Mouse (Mus musculus): ENCODE data around the gene Gas1.

The Gas1 gene

DNA sequence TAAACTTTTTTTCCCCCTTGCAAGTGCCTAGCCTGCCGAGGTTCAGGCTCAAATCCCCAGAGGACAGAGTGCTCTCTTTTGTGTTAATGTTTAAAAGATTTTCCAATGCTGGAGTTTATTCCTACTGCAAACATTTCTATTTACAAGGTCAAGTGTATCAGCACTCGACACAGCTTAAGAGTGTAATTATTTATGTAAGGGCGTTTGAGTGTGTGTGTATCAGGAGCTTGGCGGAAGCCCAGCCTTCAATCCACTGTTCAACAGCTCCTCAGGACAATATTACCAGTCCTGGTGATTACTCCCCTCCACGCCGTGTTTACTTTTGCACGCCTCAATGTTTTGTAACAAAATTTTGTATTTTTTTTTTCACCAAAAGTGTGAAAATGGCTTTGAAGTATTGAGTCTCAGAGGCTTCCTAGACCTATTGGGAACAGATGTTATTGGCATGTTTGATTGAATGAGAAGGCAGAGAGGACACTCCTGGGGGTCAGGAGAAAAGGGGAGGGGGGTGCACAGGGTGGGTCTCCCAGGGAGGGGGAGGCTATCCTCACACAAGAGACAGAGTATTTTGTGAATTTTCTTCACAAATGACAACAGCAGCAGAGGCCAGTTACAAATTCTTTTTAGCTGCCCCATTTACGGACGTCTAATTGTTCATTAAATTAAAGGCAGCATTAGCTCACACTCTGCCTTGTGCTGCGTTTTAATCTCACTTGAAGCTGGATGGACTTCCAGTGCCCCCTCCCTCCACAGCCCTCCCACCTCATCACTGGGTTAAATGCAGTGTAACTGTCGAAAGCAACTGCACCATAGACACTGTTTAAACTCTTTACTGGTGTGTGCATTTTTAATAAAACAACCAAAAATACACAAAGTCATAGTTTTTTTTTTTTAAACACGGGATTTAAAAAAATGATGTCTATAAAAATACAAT lies 3.3 kb downstream of the Gas1 start:
- in situ Hi-C loops (cut with MboI, MseI), result no loop called here

DNA sequence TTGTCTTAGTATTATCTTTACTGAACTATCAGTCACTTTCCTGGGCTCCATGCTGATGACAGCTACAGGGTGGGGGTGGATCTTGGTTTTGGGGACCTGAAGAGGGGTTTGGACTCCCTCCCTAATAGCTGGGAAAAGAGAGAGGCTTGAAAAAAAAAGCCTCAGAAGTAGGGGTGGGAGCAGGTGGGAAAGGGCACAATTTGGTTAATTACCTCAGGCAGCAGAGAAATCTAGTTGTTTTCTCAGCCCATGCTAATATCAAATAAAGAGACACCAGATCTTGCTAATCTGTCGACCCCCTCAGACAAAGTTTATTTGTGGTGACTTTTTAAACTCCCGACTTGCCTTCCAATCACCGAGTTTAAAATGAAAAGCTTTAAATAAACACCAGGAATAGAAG lies 4.0 kb downstream of the Gas1 start:
- in situ Hi-C loops (cut with MboI, MseI), result no loop called here

DNA sequence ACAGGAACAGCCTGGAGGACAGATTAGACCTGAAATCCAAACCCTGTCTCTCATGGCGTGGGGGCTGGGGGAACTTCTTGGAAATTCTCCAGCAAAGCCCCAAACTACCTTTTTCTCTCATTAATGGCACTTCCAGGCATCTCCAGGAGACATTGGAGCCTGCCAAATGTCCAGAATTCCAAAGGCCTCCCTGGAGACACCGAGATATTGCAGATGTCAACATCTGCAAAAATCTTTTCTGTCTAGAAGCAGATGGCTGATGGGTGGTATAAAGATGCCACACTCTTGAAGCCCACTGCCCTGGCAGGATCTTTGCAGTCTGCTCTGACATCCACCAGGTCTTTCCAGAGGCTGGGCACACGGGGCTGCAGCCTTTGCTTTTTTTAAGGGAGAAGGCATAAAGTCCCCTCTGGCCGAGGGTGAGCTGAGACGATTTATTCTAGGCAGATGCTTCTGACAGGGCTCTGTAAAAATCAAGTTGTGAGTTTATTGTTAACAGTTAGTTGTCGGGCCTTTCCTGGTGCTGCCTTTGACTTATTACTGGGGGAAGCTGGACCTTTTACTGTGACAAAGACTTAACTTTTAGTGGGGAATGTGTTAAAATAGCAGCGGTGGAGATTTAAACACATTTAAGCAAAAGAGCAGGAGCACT lies 4.7 kb downstream of the Gas1 start:
- in situ Hi-C loops (cut with MboI, MseI), result no loop called here

DNA sequence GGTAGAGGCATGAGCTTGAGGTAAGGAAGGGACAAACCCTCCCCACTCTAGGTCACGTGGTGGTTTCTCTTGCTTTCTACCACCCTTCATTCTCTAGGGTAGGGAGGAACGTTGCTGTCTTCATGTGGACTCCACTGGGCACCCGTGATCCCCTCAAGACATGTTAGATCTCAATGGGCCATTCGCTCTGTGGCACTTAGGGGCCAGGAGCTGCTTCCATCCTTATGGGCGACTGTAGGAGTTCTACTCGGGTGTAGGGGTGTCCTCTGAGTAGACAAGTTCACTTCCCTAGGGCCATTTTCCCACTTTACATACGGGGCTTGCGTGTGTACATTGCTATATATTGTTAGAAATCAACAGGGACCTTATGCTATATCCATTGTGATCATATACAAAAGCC lies 5.4 kb downstream of the Gas1 start:
- in situ Hi-C loops (cut with MboI, MseI), result no loop called here

DNA sequence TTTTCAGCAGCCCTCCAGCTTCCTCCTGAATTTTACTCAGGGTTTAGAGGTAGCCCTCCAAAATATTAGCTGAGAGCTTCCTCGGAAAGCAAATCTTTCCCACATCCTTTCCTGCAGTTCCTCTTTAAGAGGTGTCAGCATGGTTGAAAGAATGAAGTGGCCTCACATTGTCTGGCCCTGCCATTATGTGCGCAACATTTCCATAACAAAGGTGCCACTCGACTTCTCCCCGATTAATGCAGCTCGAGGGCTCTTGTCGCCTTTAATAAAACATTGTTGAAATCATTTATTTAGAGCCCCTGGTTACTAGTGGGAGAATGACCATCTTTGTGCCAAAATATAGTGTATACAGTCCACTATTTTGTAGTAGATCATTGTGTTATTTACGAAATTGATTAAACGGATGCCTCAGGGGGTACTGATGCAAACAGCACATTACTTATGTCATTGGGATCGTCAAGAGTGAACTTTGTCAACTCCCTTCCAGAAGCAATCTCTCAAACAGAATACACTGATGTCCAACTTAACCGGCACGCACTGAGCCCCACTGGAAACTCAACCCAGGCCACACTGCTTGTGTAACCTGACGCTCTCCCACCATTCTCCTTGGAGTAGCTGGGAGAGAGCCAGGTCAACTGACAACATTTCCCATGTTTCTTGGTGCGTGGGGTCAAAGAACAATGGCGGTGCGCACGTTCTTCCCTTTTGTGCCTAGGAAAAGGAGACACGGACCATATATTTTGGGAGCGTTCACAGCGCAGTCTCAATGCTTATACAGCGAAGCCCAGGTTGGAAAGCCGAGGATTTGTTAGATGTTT lies 6.1 kb downstream of the Gas1 start:
- in situ Hi-C loops (cut with MboI, MseI), result no loop called here

DNA sequence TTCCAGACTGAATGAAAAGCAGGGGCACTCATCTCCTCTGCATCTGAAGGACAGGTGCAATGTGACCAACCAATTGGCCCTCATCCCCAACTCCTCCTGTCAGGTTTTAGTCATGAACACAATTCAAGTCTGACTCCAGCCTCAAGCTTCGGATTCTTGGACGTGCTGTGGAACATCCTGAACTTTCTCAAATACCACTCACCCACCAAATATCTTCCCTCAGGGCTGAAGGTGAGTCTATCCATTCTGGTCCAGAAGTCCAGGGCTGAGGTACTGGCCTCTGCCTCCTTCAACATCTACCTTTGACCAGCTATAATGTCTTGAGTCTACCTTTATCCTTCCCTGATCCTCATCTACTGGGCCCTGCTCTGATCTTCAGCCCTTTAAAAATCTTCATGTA lies 8.1 kb downstream of the Gas1 start:
- in situ Hi-C loops (cut with MboI, MseI), result no loop called here

GRCm38 (mm10) chr13:60156294-60157126 lies 20.7 kb downstream of the Gas1 start:
- in situ Hi-C loops (cut with MboI, MseI), result no loop called here

DNA sequence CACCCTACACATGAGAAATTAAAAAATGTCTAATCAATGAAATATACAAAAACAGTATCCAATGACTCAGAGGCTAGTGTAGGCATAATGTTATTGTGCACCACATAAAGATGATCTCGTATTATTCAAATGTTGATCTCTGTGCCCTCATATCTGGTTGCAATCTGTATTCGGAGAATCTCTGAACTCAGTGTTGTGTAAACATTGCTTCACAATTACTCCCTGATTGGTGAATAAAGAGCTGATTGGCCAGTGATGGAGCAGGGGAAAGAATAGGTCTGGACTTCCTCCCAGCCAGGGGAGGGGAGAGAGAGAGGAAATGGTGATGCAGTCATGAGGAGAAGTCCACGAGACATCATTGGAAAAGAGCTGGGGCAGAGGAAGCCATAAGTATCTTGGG lies 23.0 kb downstream of the Gas1 start:
- in situ Hi-C loops (cut with MboI, MseI), result no loop called here

GRCm38 (mm10) chr13:60148235-60148634 lies 28.9 kb downstream of the Gas1 start:
- in situ Hi-C loops (cut with MboI, MseI), result loop anchor here in 1 of 2 experiments (10.0 kb wide), 1 partner anchor 523 kb away; no protein-coding TSS in a partner anchor

DNA sequence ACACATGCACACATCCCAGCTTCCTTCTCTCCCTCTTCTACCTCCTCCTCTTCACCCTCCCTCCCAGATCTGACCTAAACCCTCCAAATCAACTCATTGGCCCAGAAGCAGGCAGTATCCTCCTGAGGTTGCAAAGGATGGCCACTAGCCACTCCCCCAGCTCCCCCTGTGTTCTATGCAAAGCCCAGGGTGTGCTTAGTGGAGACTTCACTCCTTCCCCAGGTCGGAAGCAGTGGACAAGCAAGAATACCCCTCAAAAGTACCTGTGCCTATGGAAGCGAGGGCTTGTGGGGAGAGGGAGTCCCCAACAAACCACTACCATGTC lies 29.3 kb downstream of the Gas1 start:
- in situ Hi-C loops (cut with MboI, MseI), result loop anchor here in 1 of 2 experiments (10.0 kb wide), 1 partner anchor 523 kb away; no protein-coding TSS in a partner anchor

DNA sequence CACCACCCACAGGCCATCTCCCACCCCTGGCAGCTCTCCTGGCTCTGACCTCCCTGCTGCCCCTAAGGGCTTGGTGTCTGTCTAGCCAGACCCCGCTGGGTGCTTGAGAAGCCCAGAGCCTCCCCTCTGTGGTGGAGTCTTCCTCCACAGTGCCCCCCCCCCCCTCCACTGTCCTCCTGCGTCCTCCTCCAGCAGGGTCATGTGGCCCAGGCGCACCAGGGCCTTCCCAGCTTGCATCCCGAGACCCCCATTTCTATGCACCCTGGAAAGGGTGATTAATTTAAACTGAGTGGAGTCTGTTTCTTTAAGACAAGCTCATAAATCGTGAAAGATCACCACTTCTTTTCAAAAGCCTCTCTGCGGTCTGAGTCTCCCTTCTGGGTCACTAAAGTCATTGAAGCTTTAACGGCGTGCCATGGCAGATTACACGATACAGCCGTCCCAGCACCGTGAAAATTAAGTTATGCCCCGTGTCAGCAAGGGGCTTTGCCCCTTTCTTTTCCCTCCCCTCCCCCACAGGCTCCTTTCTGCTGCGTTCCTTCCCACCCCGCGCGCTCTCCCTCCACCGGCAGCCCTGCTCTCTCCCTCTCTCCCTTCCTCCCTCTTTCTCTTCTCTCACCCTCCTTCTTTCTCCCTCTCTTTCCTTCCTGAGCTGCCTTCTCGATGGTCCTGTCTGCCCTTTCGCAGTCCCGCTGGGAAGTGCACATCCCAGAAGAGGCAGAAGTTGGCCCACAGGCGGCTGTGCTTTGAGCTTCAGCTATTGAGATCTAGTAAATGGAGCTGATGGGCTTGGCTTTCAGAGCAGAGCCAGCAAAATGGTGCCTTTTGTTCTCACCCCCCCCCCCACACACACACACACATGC lies 29.9 kb downstream of the Gas1 start:
- in situ Hi-C loops (cut with MboI, MseI), result loop anchor here in 1 of 2 experiments (10.0 kb wide), 1 partner anchor 522 kb away; no protein-coding TSS in a partner anchor

DNA sequence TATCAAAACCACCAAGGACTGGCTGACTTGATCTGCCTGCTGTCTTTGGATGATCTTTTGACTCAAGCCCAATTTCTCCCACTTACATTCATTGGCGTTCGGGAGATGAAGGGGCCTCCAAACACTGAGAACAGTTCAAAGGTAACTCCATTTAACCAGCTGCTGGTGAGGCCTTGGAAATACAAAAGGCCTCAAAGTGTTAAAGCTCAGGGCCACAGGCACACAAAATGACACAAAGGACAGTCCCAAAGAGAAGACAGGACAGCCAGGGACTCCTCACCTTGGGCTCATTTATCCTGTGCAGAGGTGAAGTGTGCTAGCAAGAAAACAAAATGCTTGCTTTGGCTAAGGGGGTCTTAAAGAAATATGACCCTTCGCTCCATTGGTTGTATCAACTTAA lies 30.9 kb downstream of the Gas1 start:
- in situ Hi-C loops (cut with MboI, MseI), result loop anchor here in 1 of 2 experiments (10.0 kb wide), 1 partner anchor 521 kb away; no protein-coding TSS in a partner anchor

DNA sequence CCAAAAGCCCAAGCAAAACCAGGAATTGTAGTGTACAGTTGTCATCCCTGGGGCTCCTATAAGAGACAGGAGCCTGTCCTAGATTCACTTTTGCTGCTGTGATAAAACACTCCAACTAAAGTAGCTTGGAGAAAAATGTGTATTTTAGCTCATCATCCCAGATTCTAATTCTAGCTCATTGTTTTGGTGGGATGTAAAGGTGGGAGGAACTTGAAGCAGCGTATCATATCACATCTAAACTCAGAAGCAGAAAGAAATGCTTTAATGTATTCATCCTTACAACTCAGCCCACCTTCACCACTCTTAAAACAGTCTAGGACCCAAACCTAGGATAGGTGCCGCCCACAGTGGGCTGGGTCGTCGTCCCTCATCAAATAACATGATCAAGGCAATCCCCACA lies 40.2 kb downstream of the Gas1 start:
- in situ Hi-C loops (cut with MboI, MseI), result no loop called here

- in situ Hi-C loops (cut with MboI, MseI), result no loop called here
Measured at GRCm38 (mm10) chr13:60134439-60134799, 42.7 kb downstream of the Gas1 start.

DNA sequence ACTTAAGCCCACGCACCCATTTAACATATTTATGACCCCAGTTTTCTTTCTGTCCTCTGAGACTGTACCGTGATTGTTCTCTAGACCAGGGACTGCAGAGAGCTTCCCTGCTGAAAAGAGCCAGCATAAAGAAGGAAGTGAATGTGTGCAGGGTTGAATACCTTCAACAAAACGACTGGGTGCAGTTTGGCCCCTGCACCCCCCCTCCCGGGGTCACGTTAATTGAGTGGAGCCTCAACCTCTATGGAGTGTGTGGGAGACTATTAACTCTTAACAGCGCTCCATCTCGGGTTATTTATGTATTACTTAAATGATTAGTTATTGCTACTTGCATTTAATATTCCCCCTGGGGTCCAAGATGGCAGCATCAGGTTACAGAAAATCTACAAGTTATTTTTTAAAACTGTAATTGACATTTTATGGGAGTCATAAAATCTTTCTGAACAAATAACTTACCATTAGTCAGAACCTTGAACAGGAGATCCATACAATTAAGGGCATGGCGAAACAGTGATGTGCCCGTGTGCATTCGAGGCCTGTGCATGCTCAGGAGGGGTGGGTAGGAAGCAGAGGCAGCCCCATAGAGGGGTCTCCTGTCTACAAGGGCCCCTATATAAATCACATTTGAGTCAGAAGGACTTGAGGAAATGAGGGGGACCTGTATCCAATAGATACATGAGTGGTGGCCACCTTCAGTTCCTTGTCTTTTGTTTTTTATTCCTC lies 43.3 kb downstream of the Gas1 start:
- in situ Hi-C loops (cut with MboI, MseI), result no loop called here

GRCm38 (mm10) chr13:60131771-60132170 lies 45.4 kb downstream of the Gas1 start:
- in situ Hi-C loops (cut with MboI, MseI), result no loop called here

GRCm38 (mm10) chr13:60129541-60129940 lies 47.6 kb downstream of the Gas1 start:
- in situ Hi-C loops (cut with MboI, MseI), result no loop called here

DNA sequence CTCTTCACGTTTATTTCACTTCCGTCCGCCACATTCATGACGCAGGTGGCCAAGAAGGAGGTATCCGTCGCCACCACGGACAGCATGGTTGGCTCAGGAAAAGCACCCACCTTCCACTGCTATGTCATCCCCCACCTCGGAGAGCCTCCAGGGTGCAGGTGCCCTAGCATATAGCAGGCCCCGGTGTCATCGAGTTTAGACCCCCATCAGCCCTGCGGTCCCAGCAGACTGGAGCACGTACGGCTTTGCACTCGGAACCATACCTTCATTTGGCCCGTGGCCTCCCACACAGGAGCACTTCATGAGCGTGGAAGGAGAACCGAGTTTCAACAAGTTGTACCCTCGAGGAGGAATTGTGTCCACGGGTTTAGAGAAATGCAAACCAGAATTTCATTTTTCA lies 50.8 kb downstream of the Gas1 start:
- in situ Hi-C loops (cut with MboI, MseI), result no loop called here

DNA sequence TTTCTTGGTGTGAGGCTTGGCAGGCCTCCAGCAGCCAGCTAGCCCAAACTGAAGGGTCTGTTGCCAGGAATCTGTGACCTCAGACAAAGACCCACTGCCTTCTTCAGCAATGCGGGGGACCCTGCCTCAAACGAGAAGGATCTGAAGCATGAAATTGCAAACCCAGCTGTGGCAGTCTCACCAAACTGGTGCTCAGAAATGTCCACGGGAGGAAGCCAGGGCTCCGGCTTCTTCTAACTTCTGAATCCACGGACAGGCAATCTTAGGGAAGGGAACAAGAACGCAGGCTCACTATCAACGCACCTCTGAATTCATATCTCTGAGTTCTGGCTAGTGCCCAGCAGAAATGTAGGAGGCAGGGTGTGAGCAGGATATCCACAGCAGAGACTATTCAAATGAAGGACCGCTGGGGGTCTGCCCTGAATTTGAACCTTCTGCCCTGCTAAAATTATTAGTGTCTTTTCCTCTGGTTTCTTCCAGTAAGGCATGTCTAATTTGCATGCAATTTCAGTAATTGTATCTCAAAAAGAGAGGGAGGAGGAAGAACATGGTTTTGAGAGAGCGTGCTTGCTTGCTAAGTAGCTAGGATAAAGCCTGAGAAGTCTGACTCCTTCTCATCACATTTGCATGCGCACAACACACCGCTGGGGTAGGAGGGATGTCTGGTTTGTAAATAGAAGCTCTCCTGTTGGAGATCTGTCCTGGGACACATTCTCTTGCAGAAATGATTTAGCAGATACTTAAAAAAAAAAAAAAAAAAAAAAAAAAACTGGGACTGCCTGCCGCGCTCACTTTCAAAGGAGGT lies 51.5 kb downstream of the Gas1 start:
- in situ Hi-C loops (cut with MboI, MseI), result no loop called here

All from T-helper 17 cell (primary cell).